Mouse (Mus musculus) layer of hippocampus, adult 2 months (tissue): ENCODE measurements at regions not wholly inside any gene's neighbourhood (a gene's known extent, or its start where the extent isn't known, plus 50 kb on each side); places are given as distances from the start of the nearest gene placed in this dataset.

ENCODE experiments used
- DNase-seq, 2 experiments: peaks; one replicate each; pipeline ENCODE4 v3.0.0; 2022; ENCODE audit warnings: low spot score in 2 of 2
- H3K27ac ChIP-seq: fragments of 200-600 bp; 2 replicates; pipeline ENCODE4 v1.8.1; 2022
- H3K4me3 ChIP-seq: fragments of 200-600 bp; 2 replicates; pipeline ENCODE4 v1.8.1; 2022; ENCODE audit warnings: mild to moderate bottlenecking
- CTCF ChIP-seq: fragments of 200-600 bp; conservative IDR thresholded peaks from 2 replicates; pipeline ENCODE4 v1.8.1; 2022; ENCODE audit warnings: antibody characterized with exemption, mild to moderate bottlenecking, moderate library complexity

- Histone ChIP-seq H3K27ac (no peak overlapping the region), H3K4me3 (no peak overlapping the region)
- no peak for DNase-seq
- no peak for TF ChIP-seq CTCF
These were observed 141.0 kb downstream of the Kcna5 start for GRCm38 (mm10) chr6:126394111-126394809.

- no peak for DNase-seq
- no peak overlapping the region for H3K27ac ChIP-seq
- no peak for TF ChIP-seq CTCF
- H3K4me3 ChIP-seq: no peak overlapping the region
These were observed 150.8 kb downstream of the Kcna5 start for GRCm38 (mm10) chr6:126384210-126385012.

GRCm38 (mm10) chr6:126377216-126377615 lies 158.0 kb downstream of the Kcna5 start:
- Histone ChIP-seq H3K4me3 (no peak overlapping the region), H3K27ac (no peak overlapping the region)
- no peak for TF ChIP-seq CTCF
- DNase-seq: no peak

GRCm38 (mm10) chr6:126374970-126375620 lies 160.1 kb downstream of the Kcna5 start:
- TF ChIP-seq CTCF: no peak
- Histone ChIP-seq H3K27ac (no peak overlapping the region), H3K4me3 (no peak overlapping the region)
- no peak for DNase-seq

GRCm38 (mm10) chr6:126371971-126372370 lies 163.2 kb downstream of the Kcna5 start:
- Histone ChIP-seq H3K27ac (no peak overlapping the region), H3K4me3 (no peak overlapping the region)
- DNase-seq: peak in 1 of 2 experiments; percentile 54
- peak; percentile 64 for TF ChIP-seq CTCF

GRCm38 (mm10) chr6:126371489-126371888 lies 163.7 kb downstream of the Kcna5 start:
- Histone ChIP-seq H3K27ac (no peak overlapping the region), H3K4me3 (no peak overlapping the region)
- no peak; the same call in 1 of the 2 replicates for TF ChIP-seq CTCF
- no peak for DNase-seq

GRCm38 (mm10) chr6:126365495-126365894 lies 169.7 kb downstream of the Kcna5 start:
- no peak for DNase-seq
- Histone ChIP-seq H3K27ac (no peak overlapping the region), H3K4me3 (no peak overlapping the region)
- TF ChIP-seq CTCF: no peak

GRCm38 (mm10) chr6:126362331-126362730 lies 172.9 kb downstream of the Kcna5 start:
- Histone ChIP-seq H3K4me3 (no peak overlapping the region), H3K27ac (no peak overlapping the region)
- DNase-seq: no peak
- no peak for TF ChIP-seq CTCF

- Histone ChIP-seq H3K27ac (no peak overlapping the region), H3K4me3 (no peak overlapping the region)
- no peak for DNase-seq
- no peak for TF ChIP-seq CTCF
These were observed 181.9 kb downstream of the Kcna5 start for GRCm38 (mm10) chr6:126353346-126353745.

- Histone ChIP-seq H3K27ac (no peak overlapping the region), H3K4me3 (no peak overlapping the region)
- no peak for DNase-seq
- no peak for TF ChIP-seq CTCF
These were observed 183.8 kb upstream of the Ntf3 start for GRCm38 (mm10) chr6:126350476-126350875.

GRCm38 (mm10) chr6:126349905-126350304 lies 183.2 kb upstream of the Ntf3 start:
- no peak overlapping the region for H3K4me3 ChIP-seq
- no peak for DNase-seq
- H3K27ac ChIP-seq: no peak overlapping the region
- no peak for TF ChIP-seq CTCF

GRCm38 (mm10) chr6:126345221-126345620 lies 178.5 kb upstream of the Ntf3 start:
- TF ChIP-seq CTCF: no peak
- H3K27ac ChIP-seq: no peak overlapping the region
- DNase-seq: no peak

GRCm38 (mm10) chr6:126340098-126340610 lies 173.4 kb upstream of the Ntf3 start:
- Histone ChIP-seq H3K4me3 (no peak overlapping the region), H3K27ac (peak overlapping the region; percentile 82)
- DNase-seq: peak; percentile 72 to 79
- TF ChIP-seq CTCF: no peak

More at GRCm38 (mm10) chr6:126345221-126345620, 178.5 kb upstream of the Ntf3 start:
- no peak overlapping the region for H3K4me3 ChIP-seq
